Mouse (Mus musculus) MEL (cell line): ENCODE data around the gene Gpr165. TPM values are rescaled to one million over a fixed set of nuclear protein-coding genes. Genes with fewer than 3 reads are reported as not detected.

ENCODE experiments used
- DNase-seq: peaks from one replicate; pipeline ENCODE4 v3.0.0; 2011; ENCODE audit warnings: low read depth, low spot score
- H3K27ac ChIP-seq: 2 replicates; pipeline ENCODE4 v1.5.1; 2012; ENCODE audit warnings: low read depth, mild to moderate bottlenecking, control low read depth, low read length, moderate library complexity; ENCODE audit not compliant: control insufficient read depth
- H3K27me3 ChIP-seq, 2 experiments: fragments of 150-350 bp in 1 of 2; sonication (generic) in 1 of 2; 2 replicates each; pipeline ENCODE4 v1.6.1; 2012; ENCODE audit warnings: low read length in 2 of 2, mild to moderate bottlenecking in 2 of 2, improper control_type of control experiment in 1 of 2, moderate library complexity in 1 of 2; ENCODE audit not compliant: insufficient read depth in 2 of 2, control insufficient read depth in 1 of 2
- H3K36me3 ChIP-seq, 2 experiments: 2 replicates each; pipeline ENCODE4 v1.6.1; 2012 to 2014; ENCODE audit warnings: low read length in 2 of 2, improper control_type of control experiment in 1 of 2, inconsistent platforms in 1 of 2, mild to moderate bottlenecking in 1 of 2; ENCODE audit not compliant: insufficient read depth in 2 of 2, control insufficient read depth in 1 of 2
- H3K4me1 ChIP-seq, 2 experiments: fragments of 150-350 bp in 1 of 2; sonication (generic) in 1 of 2; 2 replicates each; pipeline ENCODE4 v1.6.1; 2012; ENCODE audit warnings: low read length in 2 of 2, improper control_type of control experiment in 1 of 2, mild to moderate bottlenecking in 1 of 2; ENCODE audit not compliant: insufficient read depth in 2 of 2, control insufficient read depth in 1 of 2
- H3K4me3 ChIP-seq, 2 experiments: fragments of 150-350 bp in 1 of 2; sonication (generic) in 1 of 2; 2 replicates each; pipeline ENCODE4 v1.5.1; 2012; ENCODE audit warnings: low read depth in 2 of 2, low read length in 2 of 2, mild to moderate bottlenecking in 2 of 2, moderate library complexity in 2 of 2, control low read depth in 1 of 2, improper control_type of control experiment in 1 of 2; ENCODE audit not compliant: control insufficient read depth in 1 of 2, insufficient read depth in 1 of 2
- H3K79me2 ChIP-seq: 2 replicates; pipeline ENCODE4 v1.6.1; 2012; ENCODE audit warnings: mild to moderate bottlenecking, low read length, moderate library complexity; ENCODE audit not compliant: control insufficient read depth, poor library complexity, insufficient read depth
- H3K9ac ChIP-seq: 2 replicates; pipeline ENCODE4 v1.6.1; 2012; ENCODE audit warnings: low read depth, mild to moderate bottlenecking, control low read depth, low read length, moderate library complexity; ENCODE audit not compliant: control insufficient read depth, poor library complexity, severe bottlenecking
- H3K9me3 ChIP-seq: fragments of 150-350 bp; sonication (generic); replicated peaks from 2 replicates; pipeline ENCODE4 v1.6.1; 2012; ENCODE audit warnings: mild to moderate bottlenecking, low read length, improper control_type of control experiment, moderate library complexity; ENCODE audit not compliant: insufficient read depth
- BHLHE40 ChIP-seq: IDR thresholded peaks from 2 replicates; pipeline ENCODE4 v1.6.1; 2012; ENCODE audit warnings: low read depth, mild to moderate bottlenecking, inconsistent platforms, low read length, improper control_type of control experiment, borderline replicate concordance
- EP300 ChIP-seq, 2 experiments: IDR thresholded peaks; 2 replicates each; pipeline ENCODE4 v1.6.1; 2011; ENCODE audit warnings: improper control_type of control experiment in 2 of 2, low read length in 2 of 2, low read depth in 1 of 2, mild to moderate bottlenecking in 1 of 2
- GABPA ChIP-seq: IDR thresholded peaks from 2 replicates; pipeline ENCODE4 v1.6.1; 2012; ENCODE audit warnings: low read depth, mild to moderate bottlenecking, inconsistent platforms, low read length, improper control_type of control experiment, moderate library complexity
- GATA1 ChIP-seq: IDR thresholded peaks from 2 replicates; pipeline ENCODE4 v1.6.1; 2011; ENCODE audit warnings: low read depth, low read length, improper control_type of control experiment
- JUND ChIP-seq: IDR thresholded peaks from 2 replicates; pipeline ENCODE4 v1.6.1; 2011; ENCODE audit warnings: low read depth, mild to moderate bottlenecking, improper control_type of control experiment, low read length
- KAT2A ChIP-seq: conservative IDR thresholded peaks from 2 replicates; pipeline ENCODE4 v1.6.1; 2012; ENCODE audit warnings: low read depth, low read length, improper control_type of control experiment, inconsistent platforms
- MAZ ChIP-seq: IDR thresholded peaks from 2 replicates; pipeline ENCODE4 v1.6.1; 2012; ENCODE audit warnings: low read depth, mild to moderate bottlenecking, inconsistent platforms, low read length, improper control_type of control experiment
- MEF2A ChIP-seq: IDR thresholded peaks from 2 replicates; pipeline ENCODE4 v1.6.1; 2014; ENCODE audit warnings: low read depth, mild to moderate bottlenecking, inconsistent platforms, low read length, improper control_type of control experiment; ENCODE audit not compliant: poor library complexity, insufficient replicate concordance, severe bottlenecking; ENCODE audit errors: extremely low read depth
- MXI1 ChIP-seq: IDR thresholded peaks from 2 replicates; pipeline ENCODE4 v1.6.1; 2011; ENCODE audit warnings: mild to moderate bottlenecking, low read depth, low read length, improper control_type of control experiment
- NELFE ChIP-seq: IDR thresholded peaks from 2 replicates; pipeline ENCODE4 v1.6.1; 2011; ENCODE audit warnings: low read depth, low read length, improper control_type of control experiment
- POLR2A ChIP-seq, 2 experiments: IDR thresholded peaks; 2 replicates each; pipeline ENCODE4 v1.6.1; 2011 to 2012; ENCODE audit warnings: low read length in 2 of 2, mild to moderate bottlenecking in 2 of 2, control low read depth in 1 of 2, improper control_type of control experiment in 1 of 2, low read depth in 1 of 2, moderate library complexity in 1 of 2; ENCODE audit not compliant: control insufficient read depth in 1 of 2, insufficient read depth in 1 of 2, poor library complexity in 1 of 2
- POLR2AphosphoS5 ChIP-seq: IDR thresholded peaks from 2 replicates; pipeline ENCODE4 v1.6.1; 2012; ENCODE audit warnings: low read depth, borderline replicate concordance, mild to moderate bottlenecking, inconsistent platforms, low read length, moderate library complexity, mixed read lengths
- RAD21 ChIP-seq: IDR thresholded peaks from 2 replicates; pipeline ENCODE4 v1.6.1; 2011; ENCODE audit warnings: mild to moderate bottlenecking, low read depth, low read length, improper control_type of control experiment
- TAL1 ChIP-seq: IDR thresholded peaks from 2 replicates; pipeline ENCODE4 v1.6.1; 2012; ENCODE audit warnings: mild to moderate bottlenecking, inconsistent platforms, low read length, moderate library complexity, mixed read lengths
- UBTF ChIP-seq: IDR thresholded peaks from 2 replicates; pipeline ENCODE4 v1.6.1; 2012; ENCODE audit warnings: low read depth, mild to moderate bottlenecking, inconsistent platforms, low read length, improper control_type of control experiment, moderate library complexity, borderline replicate concordance; ENCODE audit not compliant: insufficient read depth
- USF2 ChIP-seq, 2 experiments: IDR thresholded peaks; 2 replicates each; pipeline ENCODE4 v1.6.1; 2011 to 2012; ENCODE audit warnings: improper control_type of control experiment in 2 of 2, low read length in 2 of 2, borderline replicate concordance in 1 of 2, inconsistent platforms in 1 of 2, low read depth in 1 of 2, mild to moderate bottlenecking in 1 of 2; ENCODE audit not compliant: insufficient read depth in 1 of 2
- polyA plus RNA-seq, 2 experiments: library from polyadenylated mRNA; stranded (reverse) in 1 of 2; unstranded in 1 of 2; fragments of >175 nt in 1 of 2; fragments of >200 nt in 1 of 2; gene quantifications; 2 replicates each; pipeline versions ENCODE4 v1.2.1 to v1.2.4; 2012; ENCODE audit warnings: low replicate concordance in 2 of 2, low read depth in 1 of 2; ENCODE audit not compliant: insufficient read length in 2 of 2, insufficient read depth in 1 of 2, missing spikeins in 1 of 2
- total RNA-seq: library from RNA; depleted of rRNA; stranded (reverse); fragments of 300-350 nt; gene quantifications from 2 replicates; pipeline ENCODE4 v1.2.3, GENCODE M21; 2012; rRNA removed

The Gpr165 gene
- total RNA-seq (not detected in 2 replicates), polyA plus RNA-seq (not detected)

DNA sequence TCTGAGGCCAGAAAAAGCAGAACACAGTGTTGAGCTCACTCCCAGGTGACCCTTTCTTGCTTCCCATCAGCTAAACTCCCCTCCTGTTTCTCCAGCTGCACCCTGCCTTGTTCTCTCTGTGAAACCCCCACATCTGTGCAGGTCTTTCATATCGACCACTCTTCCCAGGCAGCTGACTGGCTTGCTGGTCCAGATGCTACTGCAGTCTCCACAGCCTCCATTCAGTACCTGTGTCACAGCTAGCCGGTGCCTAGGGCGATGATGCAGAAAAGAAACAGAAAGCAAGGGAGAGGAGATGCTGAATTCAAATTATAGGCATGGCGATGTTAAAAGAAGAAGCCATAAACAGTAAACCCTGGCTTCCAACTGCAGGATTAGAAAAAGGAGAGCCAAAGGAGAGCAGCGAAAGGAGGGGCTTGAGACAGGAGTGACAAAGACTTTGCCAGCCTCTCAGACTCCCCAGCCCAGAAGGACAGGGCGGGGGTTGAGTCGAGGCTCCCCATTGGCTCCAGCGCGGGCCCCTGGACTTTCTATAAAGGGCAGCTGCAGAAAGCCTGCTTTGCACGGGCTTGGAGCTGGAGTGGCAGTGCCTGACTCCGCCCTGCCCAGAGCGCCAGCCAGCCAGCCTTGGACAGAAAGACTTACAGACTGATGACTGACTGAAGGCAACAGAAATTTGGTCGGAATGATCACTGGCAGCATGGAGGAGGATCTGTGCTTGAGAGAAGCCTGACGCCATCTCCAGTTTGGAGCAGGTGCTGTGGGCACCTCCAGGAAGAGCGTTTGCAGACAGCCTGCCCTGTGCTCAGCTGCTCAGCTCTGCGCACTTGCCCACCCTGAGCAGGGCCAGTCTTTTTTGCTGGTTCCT lies at the start of gene Gpr165:
Gene Gpr165 (plus strand): TSS at position 535 of the 868 bp plus-strand sequence.
- Histone ChIP-seq H3K79me2 (no peaks in the 10 kb centered on the region), H3K27me3 (no peaks in the 10 kb centered on the region), H3K36me3 (no peaks in the 10 kb centered on the region), H3K9me3 (no peaks in the 10 kb centered on the region), H3K9ac (no peak within 1 kb of the TSS), H3K27ac (no peak within 1 kb of the TSS), H3K4me3 (no peak within 1 kb of the TSS), H3K4me1 (no peaks in the 10 kb centered on the region)
- no peak for DNase-seq
- no peak for TF ChIP-seq NELFE
- no peak for TF ChIP-seq MXI1
- TF ChIP-seq USF2 (IDR thresholded peaks at IDR 0.05; ENCODE audit: borderline replicate concordance in 1 of 2, insufficient read depth in 1 of 2, low read depth in 1 of 2, low read length in 2 of 2), result no peak
- TF ChIP-seq RAD21, result no peak
- TF ChIP-seq GABPA, result no peak
- TF ChIP-seq BHLHE40, result no peak
- TF ChIP-seq MEF2A, result no peak
- no peak for TF ChIP-seq GATA1
- no peak for TF ChIP-seq TAL1

GRCm38 (mm10) chrX:96674871-96675270 lies 38.4 kb upstream of the Gpr165 start:
- TF ChIP-seq UBTF (no peak), EP300 (IDR thresholded peaks at IDR 0.05; ENCODE audit: low read depth in 1 of 2, low read length in 2 of 2) (no peak), USF2 (IDR thresholded peaks at IDR 0.05; ENCODE audit: borderline replicate concordance in 1 of 2, insufficient read depth in 1 of 2, low read depth in 1 of 2, low read length in 2 of 2) (no peak), POLR2AphosphoS5 (no peak), KAT2A (no peak), BHLHE40 (no peak), JUND (no peak), GATA1 (no peak), MAZ (no peak), POLR2A (IDR thresholded peaks at IDR 0.05; ENCODE audit: control insufficient read depth in 1 of 2, insufficient read depth in 1 of 2, low read depth in 1 of 2, low read length in 2 of 2, poor library complexity in 1 of 2) (no peak)
- H3K36me3 ChIP-seq, result no peaks in the 10 kb centered on the region
- DNase-seq, result no peak
- no peaks in the 10 kb centered on the region for H3K79me2 ChIP-seq
- no peak overlapping the region for H3K4me3 ChIP-seq
- no peaks in the 10 kb centered on the region for H3K9me3 ChIP-seq
- H3K4me1 ChIP-seq, result no peaks in the 10 kb centered on the region
- H3K27ac ChIP-seq, result no peak overlapping the region
- H3K27me3 ChIP-seq, result no peaks in the 10 kb centered on the region
- no peak overlapping the region for H3K9ac ChIP-seq
